Mouse (Mus musculus): Measurements from ENCODE around the gene Fbxl13.

DNA sequence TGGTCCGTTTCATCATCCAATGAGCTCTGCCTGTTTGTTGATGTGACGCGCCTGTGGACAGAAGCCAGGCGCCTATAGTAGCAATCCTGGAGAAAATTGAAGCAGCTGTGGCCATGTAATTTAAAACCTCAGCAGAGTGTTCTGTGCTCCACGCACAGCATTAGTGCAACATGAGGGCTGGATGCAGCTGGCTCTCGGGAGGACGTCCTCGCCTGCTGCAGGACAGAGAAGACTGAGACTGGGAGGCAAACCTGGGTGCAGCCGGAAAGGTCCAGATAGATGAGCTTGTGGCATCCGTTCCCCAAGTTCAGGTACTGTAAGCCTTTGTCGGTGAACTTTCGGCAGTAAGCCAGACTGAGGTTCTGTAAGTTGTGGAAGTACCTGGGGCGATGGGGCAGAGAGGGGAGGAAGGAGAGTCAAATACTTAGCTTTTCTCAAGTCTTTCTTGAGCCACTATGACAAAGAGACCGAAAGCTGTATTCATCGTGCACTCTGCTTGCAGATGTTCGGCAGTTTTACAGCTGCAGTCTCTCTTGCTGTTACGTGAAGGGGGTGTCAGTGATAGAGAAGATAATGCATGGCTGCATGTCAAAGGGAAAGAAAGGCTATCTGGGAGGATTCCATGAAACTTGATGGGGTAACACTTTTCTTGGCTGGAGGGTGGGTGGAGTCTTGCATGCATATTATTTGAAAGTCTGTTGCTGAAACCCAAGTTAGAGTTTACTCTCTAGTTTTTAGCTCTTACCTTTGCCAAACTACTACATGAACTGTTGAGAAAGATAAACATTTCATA lies 101.8 kb downstream of the Fbxl13 start, which contains the start of gene Lrrc17:
- TF ChIP-seq CTCF (conservative IDR thresholded peaks at IDR 0.05; ENCODE audit: low read length) (no peak), POU5F1 (IDR thresholded peaks at IDR 0.05; ENCODE audit: borderline replicate concordance, low read length) (no peak)
